Mouse (Mus musculus): Measurements from ENCODE around the gene Unc5cl.

DNA sequence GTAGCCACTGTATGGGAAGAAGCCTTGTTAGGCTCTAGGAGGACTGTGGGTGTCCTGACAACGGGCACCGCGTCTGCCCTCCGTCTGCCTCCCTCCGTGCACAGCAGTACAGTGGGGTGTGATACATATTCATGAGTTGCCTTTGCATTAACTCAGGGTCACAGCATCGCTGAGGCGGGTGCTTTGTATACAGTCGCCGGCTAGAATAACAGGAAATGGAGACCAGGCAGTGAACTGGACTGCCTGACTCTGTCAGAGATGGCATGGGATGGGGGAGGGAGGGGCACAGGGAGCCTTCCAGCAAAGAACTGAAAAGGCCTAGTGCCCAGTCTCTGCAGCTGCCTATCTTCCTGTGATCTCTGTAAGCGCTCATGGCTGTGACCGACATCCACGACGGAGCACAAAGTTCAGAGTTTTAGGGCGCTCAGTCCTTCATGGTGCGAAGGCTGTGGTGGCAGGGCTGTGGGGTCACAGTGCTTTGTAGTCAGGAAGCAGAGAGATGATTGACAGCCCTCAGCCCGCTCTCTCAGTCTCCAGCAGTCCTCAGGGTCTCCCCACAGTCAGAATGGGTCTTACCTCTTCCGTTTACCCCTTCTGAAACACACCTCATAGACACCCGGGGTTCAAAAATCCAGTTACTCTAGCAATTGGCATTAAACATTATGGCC, 58.0 kb downstream of the Unc5cl start:
- no peak for TF ChIP-seq CTCF (IDR thresholded peaks at IDR 0.05; ENCODE audit: low read depth)
- no peak for TF ChIP-seq EP300 (IDR thresholded peaks at IDR 0.05; ENCODE audit: low read depth)
